Mouse (Mus musculus) brain, adult 2 months (tissue): Measurements from ENCODE around the gene Zfyve9.
"Not testable (repeated sequence)": the region's sequence is repeated elsewhere in the genome, so short reads cannot be mapped to it uniquely, and the experiment has no call there.

Experiments used
- DNase-seq: peaks from one replicate; pipeline ENCODE4 v3.0.0; 2011; ENCODE audit warnings: low read depth, low spot score

Gene Zfyve9

DNA sequence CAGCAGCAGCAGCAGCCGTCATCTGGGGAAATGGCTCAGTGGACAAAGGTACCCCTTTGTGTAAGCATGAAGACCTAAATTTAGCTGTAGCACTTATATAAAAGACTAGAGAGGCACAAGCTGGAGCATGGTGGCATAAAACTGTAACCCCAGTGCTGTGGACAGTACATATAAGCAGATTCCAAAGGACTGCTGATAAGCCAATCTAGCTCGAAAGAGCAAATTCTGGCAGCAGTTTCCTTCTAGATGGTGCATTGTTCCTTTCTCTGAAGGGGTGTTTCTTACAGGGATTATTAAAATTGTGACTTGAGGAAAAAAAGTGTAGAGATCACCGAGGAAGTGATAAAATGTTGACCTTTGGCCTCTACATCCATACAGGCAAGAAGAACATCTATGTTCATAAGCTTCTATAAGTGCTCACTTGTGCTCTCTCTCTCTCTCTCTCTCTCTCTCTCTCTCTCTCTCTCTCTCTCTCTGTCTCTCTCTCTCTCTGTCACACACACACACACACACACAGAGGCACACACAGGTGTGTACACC lies 59.3 kb downstream of the Zfyve9 start:
- DNase-seq = no peak

DNA sequence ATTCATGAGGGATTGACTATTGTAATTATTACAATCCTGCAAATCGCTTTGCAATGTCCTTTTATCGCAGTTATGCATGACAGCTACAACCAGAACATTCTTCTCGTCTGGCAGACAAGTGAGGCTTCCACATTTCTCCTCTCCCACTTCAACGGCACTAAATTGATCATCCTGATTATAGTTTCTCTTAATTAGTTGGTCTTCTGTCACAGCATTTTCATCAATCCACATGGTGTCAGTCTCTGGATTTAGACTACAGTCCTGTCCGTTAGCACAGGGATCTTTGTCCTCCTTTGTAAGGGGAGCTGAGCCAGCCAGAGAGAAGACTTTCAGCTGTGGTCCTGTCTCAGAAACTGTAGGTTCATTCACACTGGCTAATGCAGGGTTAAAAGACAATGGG lies 61.2 kb downstream of the Zfyve9 start, which contains the start of gene 3110021N24Rik:
TSS of gene 3110021N24Rik (plus strand) at position 301 of the 400 bp plus-strand sequence.
- no peak for DNase-seq

DNA sequence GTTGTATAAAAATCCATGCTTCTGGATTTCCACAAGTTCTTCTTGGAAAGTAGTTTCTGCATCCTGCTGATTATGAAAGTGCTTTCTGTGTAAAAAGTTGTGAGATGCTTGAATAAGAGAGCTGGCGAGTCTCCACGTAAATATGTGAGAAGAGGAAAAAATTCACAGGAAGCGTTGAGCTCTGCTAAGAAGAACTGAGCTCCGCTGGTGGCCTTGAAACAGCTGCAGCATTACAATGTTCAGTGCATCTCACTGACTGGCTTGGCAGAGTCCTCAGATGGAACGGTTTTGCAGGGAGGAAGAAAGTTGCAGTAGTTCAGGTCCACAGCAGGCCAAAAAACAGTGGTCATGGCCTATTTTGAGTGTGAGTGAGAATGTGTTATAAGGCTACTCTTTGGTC lies 72.4 kb downstream of the Zfyve9 start:
- peak; percentile 52 for DNase-seq

DNA sequence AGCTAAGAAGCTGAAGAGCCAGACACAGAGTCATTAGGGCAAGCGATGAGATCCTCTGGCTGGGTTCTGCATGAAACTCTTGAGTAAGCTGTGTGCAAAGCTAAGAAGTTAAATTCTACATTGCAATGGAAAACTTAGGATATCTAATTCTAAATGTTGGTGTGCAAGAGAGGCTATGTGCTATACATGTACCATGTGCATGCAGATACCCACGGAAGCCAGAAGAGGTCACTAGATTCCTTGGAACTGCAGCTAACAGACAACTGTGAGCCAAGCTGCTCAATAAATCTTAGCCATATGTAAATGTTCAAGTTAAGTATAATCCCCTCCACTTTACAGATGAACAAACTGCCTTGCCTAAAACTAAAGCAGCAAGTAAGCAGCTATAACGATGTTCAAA lies 83.7 kb downstream of the Zfyve9 start:
- peak; percentile 72 for DNase-seq

DNA sequence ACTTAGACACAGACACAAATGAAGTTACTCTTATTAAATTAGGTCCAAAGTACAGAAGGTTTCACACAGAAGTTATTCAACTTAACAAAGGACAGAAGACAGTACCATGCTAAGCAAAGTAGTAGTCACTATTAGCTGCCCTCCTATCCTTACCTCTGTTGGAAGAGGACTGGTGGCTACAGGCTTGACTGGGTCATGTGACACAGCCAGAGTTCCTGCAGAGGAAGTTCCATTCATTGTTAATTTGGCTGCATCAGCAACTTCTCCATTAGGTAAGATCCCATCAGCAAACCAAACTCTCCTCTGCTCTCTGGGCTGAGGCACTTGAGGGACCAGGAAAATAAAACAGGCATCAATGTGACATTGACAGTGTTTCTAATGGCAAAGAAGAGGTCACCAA lies 89.1 kb downstream of the Zfyve9 start:
- no peak for DNase-seq

DNA sequence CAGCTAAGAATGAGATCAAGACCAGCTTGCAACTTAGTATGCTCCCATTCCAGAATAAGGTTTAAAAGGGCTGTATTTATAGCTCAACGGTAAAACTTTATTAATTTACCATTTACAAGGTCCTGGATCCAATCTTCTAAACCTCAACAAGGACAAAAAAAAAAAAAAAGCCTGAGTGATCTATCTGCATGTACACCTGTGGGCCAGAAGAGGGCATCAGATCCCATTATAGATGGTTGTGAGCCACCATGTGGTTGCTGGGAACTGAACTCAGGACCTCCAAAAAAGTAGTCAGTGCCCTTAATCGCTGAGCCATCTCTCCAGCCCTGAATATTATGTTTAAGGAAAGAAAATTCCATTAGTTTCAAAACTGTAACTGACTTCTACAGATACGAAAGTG lies 90.1 kb downstream of the Zfyve9 start:
- DNase-seq = no peak

DNA sequence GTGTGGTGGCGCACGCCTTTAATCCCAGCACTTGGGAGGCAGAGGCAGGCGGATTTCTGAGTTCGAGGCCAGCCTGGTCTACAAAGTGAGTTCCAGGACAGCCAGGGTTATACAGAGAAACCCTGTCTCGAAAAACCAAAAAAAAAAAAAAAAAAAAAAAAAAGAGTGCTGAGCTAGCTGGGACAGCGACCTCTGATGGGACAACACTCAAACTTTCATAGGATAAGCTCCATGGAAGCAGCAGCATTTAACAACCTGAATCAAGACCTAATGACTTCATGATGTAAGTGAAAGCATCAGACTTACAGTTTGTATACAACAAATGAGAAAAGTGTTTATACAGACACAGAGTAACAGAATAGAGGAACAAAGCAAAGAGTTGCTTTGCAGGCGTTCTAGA lies 93.5 kb downstream of the Zfyve9 start:
- not testable (repeated sequence) for DNase-seq

DNA sequence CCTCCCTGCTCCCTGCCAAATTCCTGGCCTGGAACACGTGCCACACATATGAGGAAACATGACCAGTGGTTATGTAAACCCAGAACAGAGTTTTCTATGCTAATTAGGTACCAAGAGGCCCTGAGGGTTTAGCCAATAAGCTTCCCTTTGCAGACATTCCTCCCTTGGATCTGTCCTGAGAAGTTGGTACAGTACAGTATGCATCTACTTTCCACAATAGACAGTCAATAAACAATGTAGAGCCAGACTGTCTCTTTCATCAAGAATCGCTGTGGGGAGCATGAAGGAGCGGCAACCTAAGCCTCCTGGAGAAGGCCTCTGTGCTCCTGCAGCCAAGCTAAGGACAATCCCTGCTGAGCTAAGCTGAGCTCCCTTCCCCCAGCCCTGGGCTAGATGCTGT lies 94.4 kb downstream of the Zfyve9 start:
- DNase-seq = no peak

DNA sequence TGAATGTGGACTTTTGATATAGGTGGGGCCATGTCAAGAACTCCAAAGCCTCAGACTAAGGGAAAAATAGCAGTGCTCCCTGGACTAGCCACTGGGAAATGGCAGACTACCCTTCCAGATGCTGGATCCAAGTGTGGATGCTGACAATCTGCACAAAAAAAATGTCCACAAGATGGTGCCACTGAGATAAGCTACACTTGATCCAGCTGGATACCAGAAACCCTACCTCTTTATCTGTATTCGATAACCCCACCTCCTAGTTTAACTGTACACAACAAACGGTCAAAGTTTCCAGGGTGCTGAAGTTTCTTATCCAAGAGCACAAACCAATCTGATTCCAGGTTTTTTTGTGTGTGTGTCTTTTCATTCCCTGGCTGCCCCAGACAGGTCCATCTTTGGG lies 116.2 kb downstream of the Zfyve9 start:
- DNase-seq = peak; percentile 63

DNA sequence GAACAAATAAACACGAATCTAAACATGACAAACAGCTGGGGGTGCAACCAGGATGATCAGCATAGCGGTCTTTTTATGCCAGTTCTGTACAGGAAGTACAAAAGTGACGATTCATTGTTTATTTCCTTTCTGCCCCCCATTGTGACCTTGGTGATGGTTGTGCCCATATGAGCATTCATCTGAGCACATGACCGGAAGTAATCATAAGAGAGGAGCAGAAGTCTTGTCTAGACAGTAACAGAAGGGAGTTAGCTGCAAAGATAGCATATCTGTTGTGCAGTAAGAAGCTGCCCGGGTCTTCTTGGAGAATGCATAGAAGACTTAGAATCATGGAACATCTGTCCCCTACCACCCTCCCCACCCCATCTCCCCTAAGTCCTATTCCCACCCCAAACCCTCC lies 141.8 kb downstream of the Zfyve9 start:
- DNase-seq = no peak

DNA sequence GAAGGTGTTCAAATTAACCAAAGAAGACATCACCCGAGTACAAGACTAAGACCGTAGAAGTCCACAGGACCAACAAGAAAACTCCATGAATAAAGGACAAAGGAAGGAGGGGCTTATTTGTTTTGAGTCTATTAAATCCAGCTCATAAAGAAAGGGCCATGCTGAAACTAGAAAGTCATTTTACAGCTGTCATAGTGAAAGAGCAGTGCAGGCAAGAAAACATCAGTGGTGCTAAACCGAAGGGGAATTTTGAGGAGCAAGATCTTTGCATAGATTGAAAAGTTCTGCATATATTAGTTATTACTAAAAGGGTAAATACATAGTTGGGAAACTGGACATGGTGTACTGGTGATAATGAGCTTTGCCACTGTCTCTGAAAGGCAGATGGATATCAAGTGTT lies 142.9 kb downstream of the Zfyve9 start:
- no peak for DNase-seq

DNA sequence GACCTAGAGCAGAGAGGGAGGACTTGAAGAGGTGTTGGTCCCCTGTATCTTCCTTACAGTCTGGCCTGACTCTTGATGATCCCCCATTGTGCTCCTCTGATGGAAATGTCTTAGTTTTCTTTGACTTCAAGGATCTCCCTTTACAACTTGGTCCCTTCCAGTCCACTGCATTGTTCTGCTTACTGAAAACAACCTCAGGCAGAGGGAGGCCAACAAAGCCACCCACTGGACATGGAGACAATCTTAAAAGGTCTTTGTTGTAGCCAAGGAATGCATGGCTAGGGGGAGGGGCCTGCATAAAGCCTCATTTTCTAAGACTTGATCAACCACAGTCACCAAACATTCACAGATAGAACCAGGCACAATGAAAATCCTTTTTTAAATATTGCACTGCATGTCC lies 145.5 kb downstream of the Zfyve9 start:
- DNase-seq = no peak

DNA sequence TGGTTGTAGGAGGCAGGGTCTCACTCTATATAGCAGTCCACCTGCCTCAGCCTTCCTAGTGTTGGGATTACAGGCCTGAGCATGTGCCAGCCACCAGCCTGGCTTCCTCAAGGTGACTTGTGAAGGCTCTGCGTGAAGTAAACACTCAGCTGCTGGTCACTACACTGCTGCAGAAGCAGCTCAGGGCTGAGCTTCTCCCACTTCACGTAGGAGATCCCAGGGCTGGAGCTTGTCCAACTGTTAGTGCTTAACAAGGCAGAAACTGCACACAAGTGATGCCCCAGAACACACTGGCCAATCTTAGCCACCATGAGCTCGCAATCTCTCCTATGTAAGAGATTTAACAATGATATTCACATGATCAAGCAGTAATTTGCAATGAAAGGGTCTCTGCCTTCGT lies 145.9 kb downstream of the Zfyve9 start:
- peak; percentile 57 for DNase-seq

DNA sequence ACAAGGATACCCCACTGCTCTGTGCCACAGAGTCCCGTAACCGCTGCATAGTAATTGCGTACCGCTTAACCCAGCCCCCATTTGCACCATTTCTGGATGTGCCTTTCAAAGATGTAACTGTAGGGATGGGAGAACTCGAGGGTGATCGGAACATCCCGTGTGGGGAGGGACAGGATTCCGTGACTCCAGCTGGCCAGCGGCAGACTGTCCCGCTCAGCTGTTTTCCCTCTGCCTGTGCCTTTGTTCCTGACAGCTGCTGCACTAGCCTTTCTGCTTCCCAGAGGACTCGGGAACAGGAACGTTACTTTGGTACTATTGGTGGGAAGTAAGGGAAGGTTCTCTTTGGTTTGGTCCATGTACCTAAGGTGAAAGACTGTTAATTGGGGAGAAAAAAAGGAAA lies 146.9 kb downstream of the Zfyve9 start:
- peak; percentile 16 for DNase-seq

DNA sequence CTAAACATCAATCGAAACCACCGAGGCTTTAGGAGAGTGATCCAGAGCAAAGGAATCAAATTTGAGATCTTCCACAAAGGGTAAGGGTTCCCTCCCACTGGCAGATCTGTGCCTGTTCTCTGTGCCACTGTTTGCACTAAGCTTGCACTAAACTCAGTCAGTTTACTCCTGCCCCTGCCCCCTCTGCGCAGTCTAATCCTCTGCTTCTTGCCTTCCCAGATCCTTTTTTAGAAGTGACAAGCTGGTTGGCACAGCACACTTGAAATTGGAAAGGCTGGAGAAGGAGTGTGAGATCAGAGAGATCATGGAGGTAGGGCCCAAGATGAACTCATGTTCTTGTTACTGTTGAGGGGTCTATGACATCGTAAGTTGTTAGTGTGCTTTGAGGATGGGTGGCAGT lies 149.0 kb downstream of the Zfyve9 start:
- DNase-seq = peak; percentile 61

DNA sequence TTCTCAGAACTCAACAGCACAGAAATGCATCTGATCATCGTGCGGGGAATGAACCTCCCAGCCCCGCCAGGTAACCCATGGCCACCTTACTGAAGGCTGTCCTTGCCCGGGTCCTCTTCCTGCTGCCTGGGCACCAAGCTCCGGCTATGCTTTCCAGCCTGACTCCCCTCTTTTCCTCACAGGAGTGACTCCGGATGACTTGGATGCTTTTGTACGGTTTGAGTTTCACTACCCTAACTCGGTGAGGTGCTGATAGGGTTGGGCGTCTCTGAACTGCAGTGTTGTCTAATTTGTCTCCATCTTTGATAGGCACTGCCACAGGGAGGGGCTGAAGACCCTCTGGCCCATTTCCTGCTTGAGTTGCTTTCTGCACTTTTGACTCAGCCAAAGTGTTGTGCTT lies 150.5 kb downstream of the Zfyve9 start:
- no peak for DNase-seq

DNA sequence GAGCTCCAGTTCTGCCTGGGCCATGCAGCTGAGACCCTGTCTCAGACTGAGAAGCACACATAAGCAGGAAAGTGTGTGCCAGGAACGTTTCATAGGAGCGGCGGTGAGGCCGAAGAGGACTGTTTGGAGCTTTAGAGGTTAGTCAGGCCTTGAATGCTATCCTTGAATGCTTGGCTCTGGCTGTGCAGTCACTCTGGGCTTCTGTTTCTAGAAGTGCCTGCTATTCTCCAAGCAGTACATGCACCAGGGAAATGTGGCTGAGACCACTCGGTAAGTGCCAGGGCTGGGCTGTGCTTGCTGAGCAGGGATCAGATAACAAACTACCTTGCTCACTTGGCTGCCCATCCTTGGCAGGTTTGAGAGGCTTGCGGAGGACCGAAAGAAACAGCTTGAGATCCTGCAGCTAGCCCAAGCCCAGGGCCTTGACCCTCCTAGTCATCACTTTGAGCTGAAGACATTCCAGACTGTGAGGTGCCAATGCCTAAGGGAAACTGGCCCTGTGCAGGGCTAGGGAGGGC lies 151.2 kb downstream of the Zfyve9 start:
- no peak for DNase-seq

DNA sequence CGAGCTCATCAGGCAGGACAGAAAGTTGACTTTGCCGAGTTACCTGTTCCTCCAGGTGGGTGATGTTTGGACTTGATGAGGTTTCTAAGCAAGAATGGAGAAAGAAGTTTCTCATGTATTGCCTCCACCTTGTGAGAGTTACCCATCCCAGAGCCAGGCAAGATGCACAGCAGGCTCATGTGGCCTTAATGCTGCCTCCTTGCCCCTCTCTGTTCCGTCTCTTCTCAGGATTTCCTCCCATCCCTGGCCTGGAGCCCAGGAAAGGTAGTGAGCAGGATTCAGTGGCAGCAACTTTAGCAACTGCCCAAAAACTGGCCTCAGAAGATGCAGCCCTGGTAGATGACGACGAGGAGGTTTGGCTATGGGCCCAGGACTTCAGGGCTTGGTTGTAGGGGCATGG lies 153.5 kb downstream of the Zfyve9 start:
- DNase-seq = no peak

DNA sequence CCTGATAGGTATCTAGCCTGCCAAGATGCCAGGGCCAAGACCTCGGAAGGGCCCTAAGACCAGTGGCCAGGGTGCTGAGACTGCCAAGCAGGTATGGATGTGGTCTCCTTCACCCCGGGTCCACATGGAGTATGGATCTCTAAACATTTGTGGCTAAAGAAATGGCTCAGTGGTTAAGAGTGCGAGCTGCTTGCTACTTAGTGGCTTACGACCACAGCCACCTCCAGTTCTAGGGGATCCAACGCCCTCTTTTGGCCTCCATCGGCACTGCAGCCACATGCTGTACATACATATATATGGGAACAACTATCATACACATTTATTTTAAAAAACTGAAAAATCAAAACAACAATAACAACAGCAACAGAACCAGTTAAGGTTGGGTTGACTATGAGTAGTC lies 159.1 kb downstream of the Zfyve9 start:
- no peak for DNase-seq

DNA sequence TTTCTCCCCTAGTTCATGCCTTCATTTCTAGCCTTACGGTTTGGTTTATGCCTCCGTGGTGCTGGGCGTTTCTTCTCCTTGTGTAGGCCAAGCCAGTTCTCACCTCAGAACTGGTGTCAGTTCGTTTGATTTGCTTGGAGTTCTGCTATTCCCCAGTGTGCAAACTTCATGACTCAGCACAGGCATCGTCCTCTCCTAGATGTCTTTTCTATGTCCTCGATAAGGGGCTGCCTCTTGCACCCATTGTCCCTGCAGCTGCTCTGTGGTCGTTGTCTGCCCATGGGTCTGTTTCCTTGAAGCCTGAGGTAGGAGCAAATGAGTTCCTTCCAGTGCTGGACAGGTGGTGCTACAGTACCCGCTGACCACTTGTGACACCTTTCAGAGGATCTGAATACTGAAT lies 160.1 kb downstream of the Zfyve9 start:
- peak; percentile 53 for DNase-seq

DNA sequence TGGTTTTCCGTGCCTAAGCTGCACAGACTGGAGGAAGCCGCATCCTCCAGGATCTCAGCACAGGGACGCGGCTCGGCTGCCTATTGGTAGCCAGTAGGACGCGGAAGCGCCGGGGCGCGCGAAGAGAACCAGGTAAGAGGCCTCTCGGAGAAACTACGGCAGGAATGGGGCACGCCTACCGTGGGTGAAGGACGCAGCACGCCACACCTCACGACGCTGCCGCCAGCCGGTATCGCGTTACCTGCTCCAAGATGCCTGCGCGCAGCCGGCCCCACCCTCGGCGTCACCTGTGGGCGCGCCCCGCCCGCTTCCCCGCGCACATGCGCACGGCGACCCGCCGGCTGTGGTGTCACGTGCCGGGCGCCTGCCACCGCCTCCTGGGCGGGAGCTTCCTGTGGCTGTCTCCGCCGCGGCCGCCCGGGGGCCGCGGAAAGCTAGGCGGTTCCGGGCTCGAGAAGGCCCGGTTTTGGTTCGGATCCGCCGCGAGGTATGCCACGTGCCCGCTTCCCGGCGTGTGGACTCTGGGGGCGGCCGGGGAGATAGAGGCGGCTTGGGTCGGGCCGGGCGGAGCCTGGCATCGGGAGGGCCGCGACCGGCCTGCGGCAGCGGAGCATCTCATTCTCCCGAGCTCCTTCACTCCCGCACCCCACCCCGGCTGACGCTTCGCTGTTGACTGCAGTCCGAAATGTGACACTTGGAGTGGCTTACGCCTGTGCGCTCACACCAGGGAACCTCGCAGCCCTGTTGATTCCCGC lies 160.8 kb downstream of the Zfyve9 start, which contains the start of gene Cc2d1b:
TSS of gene Cc2d1b (plus strand) at position 354 of the 755 bp plus-strand sequence.
- peak; percentile 97 for DNase-seq

DNA sequence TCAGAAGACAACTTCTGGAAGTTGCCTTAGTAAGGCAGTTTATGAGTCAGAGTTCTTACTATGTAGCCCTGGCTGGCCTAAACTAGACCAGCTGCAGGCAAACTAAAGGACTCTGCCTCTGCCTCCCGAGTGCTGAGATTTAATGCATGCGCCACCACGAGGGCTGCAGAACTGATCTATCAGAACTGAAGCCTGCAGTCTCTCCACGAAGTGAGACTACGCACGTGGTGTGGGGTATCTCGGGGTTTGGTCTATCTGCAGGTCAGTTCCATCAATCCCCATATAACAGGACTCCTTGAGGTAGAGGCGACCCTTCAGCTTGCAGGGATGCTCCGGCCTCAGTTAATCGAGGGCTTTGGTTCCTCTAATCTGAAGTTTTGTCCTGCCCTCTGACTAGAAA lies 161.4 kb downstream of the Zfyve9 start:
- peak; percentile 67 for DNase-seq

DNA sequence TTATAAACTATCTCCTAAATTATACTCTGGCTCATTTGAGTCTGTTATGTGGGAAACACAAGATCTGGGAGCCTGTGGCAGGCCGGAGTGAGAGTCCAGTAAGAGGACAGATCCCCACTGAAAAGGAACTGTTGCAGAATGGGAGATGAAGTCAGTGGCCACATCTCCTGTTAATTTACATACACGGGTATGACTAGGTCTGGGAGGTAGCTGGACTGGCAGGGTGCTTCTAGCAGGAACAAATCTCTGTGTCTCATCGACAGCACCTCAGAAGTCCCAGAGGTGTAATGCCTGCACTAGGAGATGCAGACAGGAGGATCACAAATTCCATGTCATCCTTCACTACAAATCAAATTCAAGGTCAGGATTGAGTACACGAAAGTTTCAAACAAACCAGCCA lies 162.0 kb downstream of the Zfyve9 start:
- no peak for DNase-seq
